Mouse (Mus musculus): Measurements from ENCODE around the gene Ccdc190.
A peak's percentile ranks its signal among the peaks of the same experiment; 100 is the strongest.

Ccdc190 gene

DNA sequence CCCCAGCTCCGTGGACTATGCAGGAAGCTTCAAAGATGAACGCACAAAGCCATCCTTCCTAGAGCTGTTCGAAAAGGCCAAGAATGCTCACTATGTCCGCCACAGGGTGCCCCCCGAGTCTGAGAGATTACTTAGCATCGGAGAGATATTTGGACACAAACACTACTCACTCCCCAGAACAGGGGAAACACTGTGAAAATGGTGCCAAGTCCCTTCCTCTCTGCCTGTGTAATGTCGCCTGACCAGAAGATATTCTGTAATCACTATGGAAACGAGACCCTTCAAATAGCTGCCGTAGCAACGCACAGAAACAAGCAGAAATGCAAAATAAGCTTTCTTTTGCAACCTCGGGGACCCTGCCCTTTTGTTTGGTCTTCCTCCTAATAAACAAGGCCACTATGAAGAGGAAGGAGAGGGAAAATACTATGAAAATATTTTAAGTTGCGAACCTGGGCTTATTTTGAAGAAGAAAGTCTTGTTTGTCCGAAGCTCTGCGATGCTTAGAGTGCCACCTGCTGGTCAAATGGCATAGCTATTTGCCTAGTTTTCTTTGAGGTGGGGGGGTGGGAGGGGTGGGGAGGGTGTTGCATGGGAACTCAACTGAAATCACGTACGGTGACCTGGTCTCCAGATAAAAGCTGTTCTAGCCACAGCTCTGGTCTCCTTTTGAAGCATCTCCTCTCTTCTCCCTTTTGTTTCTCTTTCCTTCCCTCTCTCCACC is 5.7 kb downstream of the Ccdc190 start:
- DNase-seq (ENCODE audit: low spot score in 2 of 2), result peak in 1 of 2 experiments; percentile 15

DNA sequence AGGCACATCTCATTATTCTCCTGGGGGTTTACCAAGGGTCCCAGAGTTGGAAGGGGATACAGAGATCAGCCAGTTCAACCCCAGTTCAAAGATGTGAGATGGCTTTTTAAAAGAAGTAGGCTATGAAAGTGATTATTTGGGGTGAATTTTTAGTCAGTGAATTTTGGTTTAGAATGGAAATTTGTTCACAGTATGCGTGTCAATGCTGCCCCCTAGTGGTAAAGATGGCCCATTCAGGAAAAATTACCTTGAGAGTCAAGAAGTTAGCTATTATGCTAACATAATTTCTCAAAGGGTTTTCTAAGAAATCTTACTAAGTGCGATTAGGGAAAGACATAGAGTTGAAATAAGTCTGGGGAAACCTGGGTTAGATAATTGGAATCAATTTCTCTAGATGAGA is 10.9 kb downstream of the Ccdc190 start:
- DNase-seq (ENCODE audit: low spot score in 2 of 2), result peak in 1 of 2 experiments; percentile 30

DNA sequence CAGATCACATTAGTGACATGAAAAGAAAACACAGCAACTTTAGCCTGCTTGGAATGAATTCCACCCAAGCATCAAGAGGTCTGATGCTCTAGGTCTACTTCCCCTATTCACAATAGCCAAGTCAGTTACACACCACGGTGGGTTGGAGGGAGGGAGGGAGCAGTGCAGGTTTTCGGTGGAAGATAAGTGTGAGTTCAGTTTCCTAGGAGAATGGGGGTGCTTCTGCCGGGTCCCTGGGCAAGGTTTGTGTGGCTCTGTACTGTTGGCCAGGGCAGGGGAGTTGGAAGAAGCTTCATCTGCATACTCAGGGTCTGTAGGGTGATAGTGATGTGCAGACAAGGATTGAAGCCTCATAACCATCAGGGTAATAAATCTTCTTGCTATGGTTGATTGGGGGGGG is 17.6 kb downstream of the Ccdc190 start:
- no peak for DNase-seq (ENCODE audit: low spot score in 2 of 2)

DNA sequence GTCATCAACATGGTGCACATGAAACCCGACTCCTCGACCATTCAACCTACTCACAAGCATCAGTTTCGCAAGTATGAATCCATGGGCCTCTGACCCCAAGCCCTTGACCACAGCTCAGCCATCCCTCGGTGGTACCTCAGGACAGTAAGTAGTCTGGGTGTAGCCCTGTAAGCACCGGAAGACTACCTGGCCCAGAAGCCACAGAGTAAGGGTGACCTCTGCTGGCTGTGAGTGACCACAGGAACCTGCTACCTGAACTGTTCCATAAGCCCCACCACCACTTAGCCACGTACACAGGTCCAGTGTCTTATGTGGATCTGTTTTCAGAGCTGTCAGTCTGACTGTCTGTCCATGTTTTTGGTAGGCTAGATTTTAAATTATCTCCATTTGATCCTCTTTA is 19.2 kb downstream of the Ccdc190 start:
- DNase-seq (ENCODE audit: low spot score in 2 of 2), result no peak

DNA sequence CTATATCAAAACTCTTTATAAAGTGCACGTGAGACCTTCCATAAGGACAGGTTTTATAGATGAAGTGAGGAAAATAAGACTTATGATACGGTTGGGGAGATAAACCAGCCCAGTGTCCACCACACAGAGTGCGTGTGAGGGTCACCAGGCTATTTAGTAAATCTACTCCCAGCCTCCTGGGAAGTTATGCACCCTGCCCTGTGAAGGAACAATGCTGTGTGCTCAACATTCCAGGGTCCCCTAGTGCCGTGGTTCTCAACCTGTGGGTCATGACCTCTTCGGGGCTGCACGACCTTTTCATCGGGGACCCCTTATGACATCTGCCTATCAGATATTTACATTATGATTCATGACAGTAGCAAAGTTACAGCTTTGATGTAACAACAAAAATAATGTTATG is 19.8 kb downstream of the Ccdc190 start:
- DNase-seq (ENCODE audit: low spot score in 2 of 2), result no peak

DNA sequence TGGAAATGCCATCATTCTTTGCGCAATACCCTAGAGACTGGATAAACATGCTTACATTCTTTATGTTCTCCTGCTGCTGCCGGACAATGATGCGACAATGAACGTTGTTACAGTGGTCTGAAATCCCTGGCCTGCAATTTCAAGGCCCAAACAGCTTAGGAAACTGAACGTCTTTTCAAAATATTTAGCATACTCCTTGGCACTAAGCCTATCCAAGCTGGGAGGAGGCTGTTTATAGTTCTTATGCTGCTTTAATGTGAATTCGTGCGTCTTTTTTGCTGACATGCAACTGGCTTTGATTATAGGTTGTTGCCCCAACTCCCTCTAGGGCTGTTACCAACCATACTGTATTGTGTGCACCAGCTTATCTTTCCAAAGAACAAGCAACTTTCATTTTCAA is 20.4 kb downstream of the Ccdc190 start:
- DNase-seq (ENCODE audit: low spot score in 2 of 2), result no peak

DNA sequence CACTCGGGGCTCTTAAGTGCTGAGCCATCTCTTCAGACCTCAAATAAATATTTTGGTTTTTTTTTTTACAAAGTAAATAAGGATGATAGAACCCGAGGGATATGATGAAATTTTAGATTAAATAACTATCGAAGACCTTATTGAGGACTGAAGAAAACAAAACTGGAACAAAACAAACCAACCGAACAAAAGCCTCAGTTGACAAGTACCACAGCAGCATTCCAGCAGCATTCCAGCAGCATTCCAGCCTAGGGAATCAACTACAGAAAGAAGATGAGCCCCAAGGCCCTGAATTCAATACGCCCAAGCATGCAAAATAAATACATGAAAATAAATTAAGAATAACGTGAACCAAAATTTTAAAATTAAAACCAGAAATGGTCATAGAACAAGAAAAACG is 21.5 kb downstream of the Ccdc190 start:
- no peak for DNase-seq (ENCODE audit: low spot score in 2 of 2)

DNA sequence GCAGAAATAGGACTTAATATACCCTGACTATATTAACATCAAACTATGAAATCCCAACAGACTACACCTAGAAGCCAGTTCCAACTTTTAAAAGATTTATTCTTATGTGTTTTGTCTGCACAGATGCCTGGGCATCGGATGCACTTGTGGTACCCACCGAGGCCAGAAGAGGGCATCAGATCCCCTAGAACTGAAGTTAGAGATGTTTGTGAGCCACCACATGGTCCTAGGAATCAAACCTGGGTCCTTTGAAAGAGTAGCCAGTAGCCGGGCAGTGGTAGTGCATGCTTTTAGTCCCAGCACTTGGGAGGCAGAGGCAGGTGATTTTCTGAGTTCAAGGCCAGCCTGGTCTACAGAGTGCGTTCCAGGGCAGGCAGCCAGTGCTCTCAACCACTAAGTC is 22.2 kb downstream of the Ccdc190 start:
- DNase-seq (ENCODE audit: low spot score in 2 of 2), result no peak

DNA sequence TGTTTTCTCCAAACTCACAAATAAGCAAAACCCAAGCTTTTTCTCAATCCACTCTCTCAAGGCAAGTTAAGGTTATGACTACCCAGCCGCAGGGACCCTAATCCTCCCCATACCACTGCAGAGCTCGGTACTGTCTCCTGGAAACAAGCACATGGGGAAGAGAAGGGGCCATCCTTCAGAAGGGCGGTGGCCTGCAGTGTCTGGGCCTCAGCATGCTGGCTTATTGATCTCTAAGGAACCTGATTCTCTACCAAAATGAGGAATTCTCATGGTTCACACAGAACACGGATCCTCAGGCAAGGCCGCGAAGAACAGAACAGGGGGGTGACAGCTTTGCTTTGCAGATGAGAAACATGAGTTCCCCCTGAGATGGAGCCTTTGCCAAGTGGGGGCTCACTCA is 23.1 kb downstream of the Ccdc190 start:
- DNase-seq (ENCODE audit: low spot score in 2 of 2), result no peak

DNA sequence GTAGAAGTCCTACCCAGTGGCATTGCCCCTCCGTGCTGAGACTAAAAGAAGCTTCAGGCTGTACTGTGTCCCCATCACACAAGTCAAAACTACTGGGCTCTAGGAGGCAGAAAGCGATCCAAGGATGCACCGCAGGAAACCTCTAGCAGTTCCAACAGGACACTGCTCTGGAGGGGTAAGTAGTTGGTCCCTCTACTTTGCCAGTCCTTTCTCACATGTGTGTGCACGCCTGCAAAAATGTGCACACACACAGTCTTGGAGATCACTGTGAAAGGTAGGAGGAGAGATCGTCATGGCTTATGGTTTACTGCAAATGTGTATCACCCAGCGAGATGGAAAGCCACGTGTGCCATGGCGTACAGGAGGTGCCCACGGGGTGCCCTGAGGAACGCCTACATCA is 24.2 kb downstream of the Ccdc190 start:
- no peak for DNase-seq (ENCODE audit: low spot score in 2 of 2)

DNA sequence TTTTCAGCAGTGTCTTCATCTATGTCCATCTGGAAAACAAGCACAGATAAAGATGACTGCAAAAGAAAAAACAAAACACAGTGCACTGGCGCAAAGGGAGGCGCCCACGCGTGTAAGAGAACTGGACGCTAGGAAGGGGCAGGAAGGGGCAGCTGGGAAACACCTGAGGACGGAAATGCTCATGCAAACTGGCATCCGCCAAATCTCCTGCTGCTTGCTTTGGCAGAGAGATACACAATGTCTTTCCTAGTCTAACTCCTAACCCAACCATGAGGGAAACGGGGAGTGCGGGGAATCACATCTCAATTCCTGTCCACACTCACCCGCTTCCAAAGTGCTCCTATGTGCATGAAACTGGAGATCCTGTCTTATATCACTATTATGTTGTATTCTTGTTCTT is 24.7 kb downstream of the Ccdc190 start:
- no peak for DNase-seq (ENCODE audit: low spot score in 2 of 2)

DNA sequence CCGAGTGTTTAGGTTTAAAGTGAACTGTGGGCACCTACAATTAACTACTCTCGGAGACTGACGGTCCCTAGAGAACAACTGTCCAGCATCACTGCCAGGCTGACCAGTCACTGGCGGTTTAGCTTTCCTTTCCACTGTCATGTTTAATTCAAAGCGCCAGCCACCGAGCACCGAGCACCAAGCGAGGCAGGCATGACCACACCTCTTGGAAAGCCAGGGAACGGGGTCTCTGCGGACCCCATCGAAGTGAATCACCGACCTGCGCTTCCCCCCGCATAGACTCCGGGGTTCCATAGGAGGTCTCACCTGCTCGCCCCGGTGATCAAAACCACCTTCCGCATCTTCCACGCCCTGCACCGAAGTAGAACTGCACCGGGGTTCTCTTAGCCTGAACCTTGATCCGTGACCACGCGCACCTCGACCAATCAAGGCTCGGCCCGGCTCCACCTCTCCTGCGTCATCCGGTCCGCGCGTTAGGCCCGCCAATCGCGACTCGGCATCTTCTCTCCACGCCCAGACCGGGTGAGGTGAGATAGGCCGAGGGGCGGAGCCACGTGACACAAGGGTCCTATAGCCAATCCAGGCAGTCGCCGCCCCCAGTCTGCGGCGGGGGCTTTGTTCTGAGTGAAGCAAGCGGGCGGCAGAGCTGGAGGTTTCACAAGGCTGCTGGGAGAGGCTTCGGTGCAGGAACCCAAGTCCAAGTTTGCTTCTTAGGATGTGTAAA is 40.5 kb downstream of the Ccdc190 start, which contains the start of gene Hsd17b7:
Hsd17b7 (minus strand) TSS at position 450 of the 724 bp plus-strand sequence.
- peak; percentile 92 to 93 for DNase-seq (ENCODE audit: low spot score in 2 of 2)

DNA sequence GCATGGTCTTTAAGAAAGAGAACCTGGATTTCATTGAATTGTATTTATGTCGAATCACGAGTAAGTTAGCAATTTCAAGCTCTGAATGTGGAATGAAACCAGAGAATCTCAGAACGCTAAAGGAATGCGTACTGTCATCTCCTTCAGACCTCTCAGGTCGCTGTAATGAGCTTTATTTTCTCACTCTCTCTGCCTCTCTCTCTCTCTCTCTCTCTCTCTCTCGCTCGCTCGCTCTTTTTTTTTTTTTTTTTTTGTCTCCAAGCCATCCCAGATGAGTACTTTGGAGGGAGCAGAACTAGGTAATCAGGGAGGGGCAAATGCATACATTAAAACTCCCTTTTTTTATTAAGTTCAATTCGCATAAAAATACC is 41.1 kb downstream of the Ccdc190 start:
- DNase-seq (ENCODE audit: low spot score in 2 of 2), result no peak

DNA sequence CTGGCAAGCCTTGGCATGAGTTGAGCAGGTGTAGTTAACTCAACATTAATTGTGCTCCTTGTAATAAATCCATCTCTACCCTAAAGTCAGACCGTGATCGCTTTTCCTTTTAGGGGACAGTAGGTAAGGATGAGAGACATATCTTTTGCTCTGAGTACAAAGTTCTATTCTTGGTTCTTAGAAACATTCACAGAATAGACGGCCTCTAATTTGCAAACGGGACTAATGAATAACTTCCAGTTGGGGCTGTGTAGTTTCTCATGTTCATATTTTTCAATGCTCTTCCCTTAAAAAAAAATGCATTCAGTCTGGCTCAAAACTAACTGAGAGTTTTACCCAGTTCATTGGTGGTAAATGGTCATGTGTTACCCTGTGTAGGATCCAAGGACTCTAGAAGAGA is 42.5 kb downstream of the Ccdc190 start:
- no peak for DNase-seq (ENCODE audit: low spot score in 2 of 2)

DNA sequence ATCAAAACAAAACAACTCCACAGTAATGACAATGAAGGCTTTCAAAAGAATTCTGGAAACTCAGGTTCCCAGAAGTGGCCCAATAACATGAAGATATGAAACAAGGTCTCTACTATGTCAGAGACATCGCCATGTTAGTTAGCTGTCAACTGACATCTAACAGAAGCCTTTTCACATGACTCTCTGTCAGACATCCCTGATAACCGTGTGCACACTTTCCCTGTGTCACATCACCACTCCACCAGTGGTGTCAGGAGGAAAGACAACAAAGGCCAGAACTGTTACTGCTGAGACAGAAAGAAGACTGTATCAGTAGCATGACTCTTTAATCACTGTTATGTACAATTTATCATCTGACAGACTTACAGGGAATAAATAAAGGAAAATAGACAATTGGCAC is 43.5 kb downstream of the Ccdc190 start:
- DNase-seq (ENCODE audit: low spot score in 2 of 2), result no peak

DNA sequence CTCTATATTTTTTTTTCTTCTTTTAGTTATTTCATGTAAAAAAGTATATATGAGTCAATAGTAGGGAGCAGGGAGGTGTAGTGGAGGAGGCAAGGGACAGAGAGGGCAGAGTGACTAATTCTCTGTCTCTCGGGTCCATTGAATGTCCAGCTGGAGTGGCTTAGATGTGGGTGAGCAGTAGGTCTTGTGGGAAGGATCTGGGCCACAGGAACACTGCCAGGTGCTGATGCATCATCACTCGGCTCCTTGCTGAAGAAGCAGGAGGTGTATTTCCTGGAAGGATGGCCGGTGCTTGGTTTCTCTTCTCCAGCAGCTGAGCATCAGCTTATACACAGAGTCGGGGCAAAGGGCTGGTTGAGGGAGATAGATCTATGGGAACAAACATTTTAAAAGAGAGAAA is 49.2 kb downstream of the Ccdc190 start:
- no peak for DNase-seq (ENCODE audit: low spot score in 2 of 2)
